Mouse (Mus musculus): Measurements from ENCODE around the gene Ift74.
"Not testable (repeated sequence)": the region's sequence is repeated elsewhere in the genome, so short reads cannot be mapped to it uniquely, and the experiment has no call there.

Ift74 gene

GRCm38 (mm10) chr4:94613972-94614626 lies at the start of gene Ift74:
TSS of gene Ift74 (plus strand) at chr4:94614491.
- peak; percentile 69 to 84 for DNase-seq (ENCODE audit: low spot score in 2 of 2)

GRCm38 (mm10) chr4:94572677-94573076 lies 41.6 kb upstream of the Ift74 start:
- DNase-seq (ENCODE audit: low spot score in 2 of 2), result no peak

- no peak for DNase-seq (ENCODE audit: low spot score in 2 of 2)
Measured at GRCm38 (mm10) chr4:94591765-94592381, 22.4 kb upstream of the Ift74 start.

- DNase-seq (ENCODE audit: low spot score in 2 of 2), result no peak
Measured at GRCm38 (mm10) chr4:94592709-94593108, 21.6 kb upstream of the Ift74 start.

- DNase-seq (ENCODE audit: low spot score in 2 of 2), result peak in 1 of 2 experiments; percentile 5
Measured at GRCm38 (mm10) chr4:94601395-94601794, 12.9 kb upstream of the Ift74 start.

- no peak for DNase-seq (ENCODE audit: low spot score in 2 of 2)
Measured at GRCm38 (mm10) chr4:94602496-94603030, 11.7 kb upstream of the Ift74 start.

- DNase-seq (ENCODE audit: low spot score in 2 of 2), result peak; percentile 72 to 80
Measured at GRCm38 (mm10) chr4:94603031-94603629, 11.2 kb upstream of the Ift74 start, which contains the start of gene Plaa. TSS of gene Plaa (minus strand) at chr4:94603244.

GRCm38 (mm10) chr4:94604452-94605019 lies 9.8 kb upstream of the Ift74 start:
- DNase-seq (ENCODE audit: low spot score in 2 of 2), result no peak

GRCm38 (mm10) chr4:94605591-94605990 lies 8.7 kb upstream of the Ift74 start:
- DNase-seq (ENCODE audit: low spot score in 2 of 2), result no peak

- DNase-seq (ENCODE audit: low spot score in 2 of 2), result no peak
Measured at GRCm38 (mm10) chr4:94610339-94610738, 4.0 kb upstream of the Ift74 start.

GRCm38 (mm10) chr4:94614627-94615006 lies 326 bp downstream of the Ift74 start:
- no peak for DNase-seq (ENCODE audit: low spot score in 2 of 2)

- DNase-seq (ENCODE audit: low spot score in 2 of 2), result no peak
Measured at GRCm38 (mm10) chr4:94620077-94620476, 5.8 kb downstream of the Ift74 start.

GRCm38 (mm10) chr4:94643141-94643540 lies 28.9 kb downstream of the Ift74 start:
- no peak for DNase-seq (ENCODE audit: low spot score in 2 of 2)

- no peak for DNase-seq (ENCODE audit: low spot score in 2 of 2)
Measured at GRCm38 (mm10) chr4:94649920-94650319, 35.6 kb downstream of the Ift74 start, which contains the start of gene Lrrc19. TSS of gene Lrrc19 (minus strand) at chr4:94650144.

- not testable (repeated sequence) for DNase-seq (ENCODE audit: low spot score in 2 of 2)
Measured at GRCm38 (mm10) chr4:94650426-94651175, 36.3 kb downstream of the Ift74 start.

- no peak for DNase-seq (ENCODE audit: low spot score in 2 of 2)
Measured at GRCm38 (mm10) chr4:94669718-94670117, 55.4 kb downstream of the Ift74 start.

- no peak for DNase-seq (ENCODE audit: low spot score in 2 of 2)
Measured at GRCm38 (mm10) chr4:94680662-94681061, 66.4 kb downstream of the Ift74 start.

GRCm38 (mm10) chr4:94681181-94681580 lies 66.9 kb downstream of the Ift74 start:
- DNase-seq (ENCODE audit: low spot score in 2 of 2), result no peak

GRCm38 (mm10) chr4:94682029-94682428 lies 67.7 kb downstream of the Ift74 start:
- DNase-seq (ENCODE audit: low spot score in 2 of 2), result no peak

GRCm38 (mm10) chr4:94683305-94683704 lies 69.0 kb downstream of the Ift74 start:
- DNase-seq (ENCODE audit: low spot score in 2 of 2), result no peak

GRCm38 (mm10) chr4:94689804-94690203 lies 75.5 kb downstream of the Ift74 start:
- DNase-seq (ENCODE audit: low spot score in 2 of 2), result not testable (repeated sequence)

GRCm38 (mm10) chr4:94691078-94691477 lies 76.8 kb downstream of the Ift74 start:
- no peak for DNase-seq (ENCODE audit: low spot score in 2 of 2)

Data from spleen, postnatal 14 days (tissue).